Mouse (Mus musculus) C2C12 (cell line): ENCODE results near the gene Mrgprh. TPM values are rescaled to one million over a fixed set of nuclear protein-coding genes. Genes with fewer than 3 reads are reported as not detected.

Experiments used
- H3K27me3 ChIP-seq: one replicate; pipeline ENCODE4 v1.6.1; 2011; ENCODE audit not compliant: control insufficient read depth, insufficient read depth, insufficient read length
- H3K36me3 ChIP-seq: one replicate; pipeline ENCODE4 v1.6.1; 2011; ENCODE audit not compliant: control insufficient read depth, insufficient read depth
- H3K4me3 ChIP-seq: one replicate; pipeline ENCODE4 v1.5.1; 2011; ENCODE audit warnings: mild to moderate bottlenecking, control low read depth; ENCODE audit not compliant: poor library complexity, insufficient read depth, severe bottlenecking
- H3K79me2 ChIP-seq: one replicate; pipeline ENCODE4 v1.6.1; 2011; ENCODE audit not compliant: control insufficient read depth, insufficient read depth
- H3K79me3 ChIP-seq: one replicate; pipeline ENCODE4 v1.6.1; 2011; ENCODE audit warnings: low read depth, control low read depth
- H3ac ChIP-seq: one replicate; pipeline ENCODE3; 2011; ENCODE audit warnings: low read depth; ENCODE audit not compliant: control insufficient read depth, insufficient read length
- CEBPB ChIP-seq: IDR thresholded peaks from one replicate; pipeline ENCODE4 v1.6.1; 2011; ENCODE audit warnings: low read depth, mild to moderate bottlenecking, control low read depth, moderate library complexity
- CTCF ChIP-seq: IDR thresholded peaks from one replicate; pipeline ENCODE4 v1.5.1; 2011; ENCODE audit not compliant: control insufficient read depth, insufficient read depth, insufficient read length
- FOSL1 ChIP-seq: IDR thresholded peaks from one replicate; pipeline ENCODE4 v1.8.0; 2011; ENCODE audit warnings: mild to moderate bottlenecking, low read length; ENCODE audit not compliant: poor library complexity, insufficient read depth, severe bottlenecking
- MAX ChIP-seq: IDR thresholded peaks from one replicate; pipeline ENCODE4 v1.6.1; 2011; ENCODE audit warnings: mild to moderate bottlenecking, control low read depth
- MYOD1 ChIP-seq: IDR thresholded peaks from one replicate; pipeline ENCODE4 v1.6.1; 2011; ENCODE audit warnings: low read depth; ENCODE audit not compliant: control insufficient read depth, insufficient read length
- MYOG ChIP-seq: IDR thresholded peaks from one replicate; pipeline ENCODE4 v1.6.1; 2011; ENCODE audit not compliant: control insufficient read depth, insufficient read length; ENCODE audit errors: extremely low read depth
- USF1 ChIP-seq: IDR thresholded peaks from one replicate; pipeline ENCODE4 v1.6.1; 2011; ENCODE audit warnings: low read depth, mild to moderate bottlenecking, control low read depth, moderate library complexity
- microRNA-seq: library from miRNA; unstranded; fragments of <30 nt; microRNA quantifications from one replicate; pipeline ENCODE4, GENCODE M21; 2019; ENCODE audit warnings: borderline microRNAs expressed
- polyA plus RNA-seq: library from polyadenylated mRNA; unstranded; fragments of >200 nt; fragmentation: generic; extraction: Trizol; gene quantifications from one replicate; pipeline ENCODE4 v1.2.1, GENCODE M21; 2012; ENCODE audit warnings: missing spikeins

Mrgprh gene
- polyA plus RNA-seq, 1 experiment, result not detected

DNA sequence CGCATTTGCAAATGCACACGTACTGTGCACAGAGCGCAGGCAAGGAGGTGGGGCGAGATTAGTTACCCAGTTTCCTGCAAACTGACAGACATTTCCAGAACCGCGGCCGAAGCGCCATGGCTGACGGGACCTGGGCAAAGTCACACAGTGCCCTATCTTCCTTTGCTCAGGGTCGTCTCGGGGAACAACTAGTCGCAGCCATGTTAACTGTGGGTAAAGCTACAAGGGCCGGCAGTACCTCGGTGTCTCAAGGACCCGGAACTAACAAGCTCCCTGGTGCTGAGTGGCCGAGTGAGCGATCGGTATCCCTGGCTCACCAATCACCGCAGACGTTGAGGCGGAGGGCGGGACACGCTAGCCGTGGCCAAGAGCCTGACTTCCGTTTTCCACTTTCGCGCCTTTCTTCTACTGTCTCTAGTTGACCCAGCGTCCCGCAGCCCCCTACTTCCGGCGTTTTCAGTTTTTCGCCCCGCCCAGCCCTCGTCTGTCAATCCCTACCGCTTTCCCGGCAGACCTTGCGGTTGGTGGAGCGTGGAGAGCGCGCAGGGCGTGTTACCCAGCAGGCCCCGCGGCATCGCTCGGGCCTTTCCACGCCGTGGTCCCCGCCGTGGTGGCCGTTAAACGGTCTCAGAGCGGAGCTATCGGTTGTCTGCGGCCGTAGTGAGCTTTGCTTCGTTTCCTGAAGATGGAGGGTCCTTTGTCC lies 40.2 kb downstream of the Mrgprh start, which contains the start of gene Mrpl18:
Mrpl18 (minus strand) TSS at position 465 of the 703 bp plus-strand sequence.
- Histone ChIP-seq H3ac (peak within 1 kb of the TSS; percentile 80), H3K79me2 (peaks cover 88% of the 10 kb centered on the region), H3K79me3 (peaks cover 68% of the 10 kb centered on the region), H3K27me3 (no peaks in the 10 kb centered on the region), H3K4me3 (peak within 1 kb of the TSS; percentile 88), H3K36me3 (peaks cover 74% of the 10 kb centered on the region)
- TF ChIP-seq MYOD1 (no peak), MAX (peak; percentile 97), FOSL1 (no peak)

DNA sequence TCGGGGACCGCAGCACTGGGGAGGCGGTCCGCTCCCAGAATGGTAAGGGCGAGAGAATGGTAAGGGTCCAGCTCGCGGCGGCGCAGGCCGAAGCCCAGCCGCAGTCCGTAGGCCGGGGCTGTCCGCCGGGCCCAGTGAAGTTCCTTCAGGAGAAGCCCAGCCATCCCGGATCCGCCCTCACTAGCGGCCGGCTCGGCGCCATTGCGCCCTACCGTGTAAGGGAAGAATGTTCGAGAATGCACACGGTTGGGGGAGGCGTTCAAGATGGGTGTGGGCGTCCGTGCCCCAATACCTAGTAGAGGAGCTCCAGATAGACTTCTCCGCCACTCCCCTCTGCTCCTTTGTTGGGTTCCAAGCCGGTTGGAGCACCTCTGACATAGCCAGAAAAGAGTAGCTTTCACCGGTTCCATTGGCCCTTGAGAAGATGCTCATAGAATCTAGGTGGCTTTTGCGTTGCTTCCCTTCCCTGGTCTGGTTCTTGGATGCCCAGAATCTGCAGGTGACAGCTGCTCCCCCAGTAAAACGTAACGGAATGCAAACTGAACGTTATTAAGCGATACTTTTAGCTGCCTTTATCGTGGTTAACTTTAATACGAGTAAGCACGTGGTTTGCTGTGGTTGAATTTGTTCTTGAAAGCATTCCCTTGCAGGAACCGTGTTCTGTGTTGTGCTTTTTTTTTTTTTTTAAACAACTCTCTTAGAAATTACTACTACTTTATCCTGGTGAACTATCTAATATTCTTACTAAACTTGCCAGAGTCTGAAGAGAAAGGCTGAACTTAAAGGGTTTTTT lies 41.0 kb downstream of the Mrgprh start:
- H3ac ChIP-seq, result peak overlapping the region; percentile 80
- H3K4me3 ChIP-seq, result peak overlapping the region; percentile 88
- TF ChIP-seq CTCF, result no peak
- TF ChIP-seq MAX, result peak; percentile 15
- H3K27me3 ChIP-seq, result no peaks in the 10 kb centered on the region
- peaks cover 93% of the 10 kb centered on the region for H3K79me2 ChIP-seq
- peaks cover 74% of the 10 kb centered on the region for H3K36me3 ChIP-seq
- H3K79me3 ChIP-seq, result peaks cover 71% of the 10 kb centered on the region

DNA sequence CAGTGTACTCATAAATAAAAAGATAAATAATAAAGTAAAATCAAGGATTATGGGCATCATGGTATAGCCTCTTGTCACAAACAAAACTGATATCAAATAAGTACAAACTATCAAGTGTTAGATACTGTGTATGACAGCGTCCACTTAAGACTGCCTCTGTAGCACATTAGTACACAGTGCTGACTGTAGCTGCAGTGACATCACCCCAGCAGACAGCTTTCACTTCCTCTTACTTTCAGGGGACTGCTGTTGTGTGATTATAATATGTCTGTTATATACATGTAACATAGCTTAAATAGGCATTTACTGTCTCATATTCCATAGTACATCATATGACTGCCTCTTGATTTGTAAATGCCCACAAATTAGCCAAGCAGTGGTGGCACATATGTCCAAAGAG lies 45.2 kb downstream of the Mrgprh start:
- Histone ChIP-seq H3K36me3 (peaks cover 85% of the 10 kb centered on the region), H3K79me3 (peaks cover 43% of the 10 kb centered on the region)
- no peak for TF ChIP-seq CTCF
- no peak for TF ChIP-seq USF1
- no peak for TF ChIP-seq MYOG

DNA sequence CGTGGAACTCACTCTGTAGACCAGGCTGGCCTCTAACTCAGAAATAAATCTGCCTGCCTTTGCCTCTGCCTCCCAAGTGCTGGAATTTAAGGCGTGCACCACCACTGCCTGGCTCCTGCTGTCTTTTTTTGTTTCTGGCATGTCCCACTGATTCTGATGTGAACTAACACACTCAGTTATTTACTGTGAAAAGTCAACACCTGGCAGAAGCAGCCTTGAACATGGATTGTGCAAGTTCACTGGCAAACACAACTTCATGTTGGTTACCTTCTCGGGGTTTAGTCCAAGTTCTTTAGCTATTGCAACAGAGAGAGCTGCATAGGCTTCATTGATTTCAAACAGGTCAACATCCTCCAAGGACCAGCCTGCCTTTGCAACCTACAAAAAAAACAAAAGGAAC lies 49.2 kb downstream of the Mrgprh start:
- Histone ChIP-seq H3ac (no peak overlapping the region), H3K27me3 (no peaks in the 10 kb centered on the region), H3K36me3 (peaks cover 66% of the 10 kb centered on the region), H3K79me3 (peaks cover 9% of the 10 kb centered on the region), H3K4me3 (no peak overlapping the region), H3K79me2 (peaks cover 23% of the 10 kb centered on the region)
- no peak for TF ChIP-seq MAX
- TF ChIP-seq CTCF, result no peak

More for the DNA sequence above, 45.2 kb downstream of the Mrgprh start:
- Histone ChIP-seq H3K79me2 (peaks cover 61% of the 10 kb centered on the region), H3ac (no peak overlapping the region), H3K4me3 (no peak overlapping the region), H3K27me3 (no peaks in the 10 kb centered on the region)

DNA sequence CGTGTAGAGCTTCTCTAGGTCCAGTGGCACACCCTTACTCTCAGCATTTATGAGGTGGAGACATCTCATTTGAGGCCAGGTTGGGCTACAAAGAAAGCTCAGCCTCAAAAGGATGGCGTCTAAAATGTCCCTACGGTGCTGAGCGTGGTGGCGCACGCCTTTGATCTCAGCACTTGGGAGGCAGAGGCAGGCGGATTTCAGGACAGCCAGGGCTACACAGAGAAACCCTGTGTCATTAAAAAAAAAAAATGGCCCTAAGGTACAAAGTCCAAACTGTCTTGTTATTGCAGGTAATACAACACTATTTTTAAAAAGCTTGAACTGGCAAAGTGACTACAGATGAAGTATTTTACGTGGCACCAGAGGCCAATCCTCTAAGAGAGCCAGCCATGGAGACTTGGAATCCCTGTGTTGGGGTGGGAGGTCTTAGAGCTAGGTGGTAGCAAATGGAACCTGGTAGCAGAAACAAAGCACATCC lies 49.9 kb downstream of the Mrgprh start:
- TF ChIP-seq CTCF (no peak), MAX (no peak), MYOG (no peak), FOSL1 (no peak), MYOD1 (no peak), USF1 (no peak), CEBPB (no peak)
- H3K27me3 ChIP-seq, result no peaks in the 10 kb centered on the region
- no peak overlapping the region for H3K4me3 ChIP-seq
- peaks cover 16% of the 10 kb centered on the region for H3K79me2 ChIP-seq
- peaks cover 3% of the 10 kb centered on the region for H3K79me3 ChIP-seq
- H3ac ChIP-seq, result no peak overlapping the region
- H3K36me3 ChIP-seq, result peaks cover 59% of the 10 kb centered on the region

Small RNA genes lying within 50 kb of the gene (microRNA-seq; reads per million reads assigned to microRNA genes)
- gene Gm24085, result not detected

Other genes starting within 250 kb of the Mrgprh start
- gene Slc22a1, start 200.2 kb upstream of the Mrgprh start, polyA plus RNA-seq, result not detected
- 2.3 TPM for gene Igf2r, start 106.4 kb upstream of the Mrgprh start, polyA plus RNA-seq
- not detected for gene Mas1, start 7.9 kb upstream of the Mrgprh start, polyA plus RNA-seq
- 0.28 TPM for gene Pnldc1, start 34.2 kb downstream of the Mrgprh start, polyA plus RNA-seq
- gene Tcp1, start 39.7 kb downstream of the Mrgprh start, polyA plus RNA-seq, result 266 TPM
- gene Mrpl18, start 40.3 kb downstream of the Mrgprh start, polyA plus RNA-seq, result 123 TPM
- gene Acat3, start 64.6 kb downstream of the Mrgprh start, polyA plus RNA-seq, result 0.50 TPM
- gene Acat2, start 84.7 kb downstream of the Mrgprh start, polyA plus RNA-seq, result 90.7 TPM
- gene Wtap, start 118.1 kb downstream of the Mrgprh start, polyA plus RNA-seq, result 25.7 TPM
- 107 TPM for gene Sod2, start 130.8 kb downstream of the Mrgprh start, polyA plus RNA-seq
- not detected for gene Gpr31b, start 176.3 kb downstream of the Mrgprh start, polyA plus RNA-seq
- not detected for gene Tcp10b, start 185.1 kb downstream of the Mrgprh start, polyA plus RNA-seq